Mouse (Mus musculus) embryonic facial prominence, embryonic 10.5 days (tissue): ENCODE measurements at regions not wholly inside any gene's neighbourhood (a gene's known extent, or its start where the extent isn't known, plus 50 kb on each side); places are given as distances from the start of the nearest gene placed in this dataset.

Source experiments
- DNase-seq: peaks from one replicate; pipeline ENCODE4 v3.0.0-alpha.2; 2017; ENCODE audit warnings: low spot score
- H3K27ac ChIP-seq: fragments of 300-500 bp; sonication (generic); replicated peaks from 2 replicates; pipeline ENCODE4 v1.5.1; 2016; ENCODE audit warnings: mild to moderate bottlenecking
- H3K27me3 ChIP-seq: fragments of 300-500 bp; sonication (generic); replicated peaks from 2 replicates; pipeline ENCODE4 v1.6.1; 2016; ENCODE audit warnings: low read depth, mild to moderate bottlenecking; ENCODE audit not compliant: poor library complexity, severe bottlenecking
- H3K36me3 ChIP-seq: fragments of 300-500 bp; sonication (generic); replicated peaks from 2 replicates; pipeline ENCODE4 v1.6.1; 2016; ENCODE audit warnings: mild to moderate bottlenecking, moderate library complexity
- H3K4me1 ChIP-seq: fragments of 300-500 bp; sonication (generic); 2 replicates; pipeline ENCODE4 v1.6.1; 2016
- H3K4me3 ChIP-seq: fragments of 300-500 bp; sonication (generic); 2 replicates; pipeline ENCODE4 v1.5.1; 2016; ENCODE audit warnings: mild to moderate bottlenecking, moderate library complexity
- H3K9me3 ChIP-seq: fragments of 300-500 bp; sonication (generic); 2 replicates; pipeline ENCODE4 v1.6.1; 2016; ENCODE audit warnings: mild to moderate bottlenecking
- WGBS: fragments of 180-500 bp; shearing (Covaris S2); methylation state at CpG from one replicate; pipeline ENCODE4 v1.1.7; 2016; 5-methylcytosine and 5-hydroxymethylcytosine counted together

DNA sequence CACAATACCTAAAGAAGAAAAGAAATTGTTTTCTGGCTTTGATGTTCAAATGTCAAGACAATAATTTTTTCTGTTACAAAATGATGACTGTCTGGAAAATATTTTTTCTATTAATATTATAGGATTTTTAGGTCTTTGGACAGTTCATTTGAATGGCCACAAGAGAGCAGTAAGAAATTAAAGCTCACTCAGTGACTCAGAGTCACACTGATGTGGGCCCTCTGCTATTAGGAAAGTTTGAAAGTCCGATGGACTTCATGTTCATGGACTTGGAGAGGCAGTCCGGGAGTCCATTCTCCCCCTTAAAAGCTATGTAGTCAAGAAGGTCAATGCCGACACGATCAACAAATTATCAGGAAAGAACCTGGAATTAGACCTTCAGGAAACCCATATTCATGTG, 657.0 kb downstream of the Mecom start:
- DNase-seq = no peak
- Histone ChIP-seq H3K36me3 (no peaks in the 10 kb centered on the region), H3K27ac (no peak overlapping the region), H3K4me1 (no peaks in the 10 kb centered on the region), H3K9me3 (no peaks in the 10 kb centered on the region), H3K4me3 (no peak overlapping the region), H3K27me3 (no peaks in the 10 kb centered on the region)
- WGBS = 82% methylated on average over 4 of the region's 4 CpGs

DNA sequence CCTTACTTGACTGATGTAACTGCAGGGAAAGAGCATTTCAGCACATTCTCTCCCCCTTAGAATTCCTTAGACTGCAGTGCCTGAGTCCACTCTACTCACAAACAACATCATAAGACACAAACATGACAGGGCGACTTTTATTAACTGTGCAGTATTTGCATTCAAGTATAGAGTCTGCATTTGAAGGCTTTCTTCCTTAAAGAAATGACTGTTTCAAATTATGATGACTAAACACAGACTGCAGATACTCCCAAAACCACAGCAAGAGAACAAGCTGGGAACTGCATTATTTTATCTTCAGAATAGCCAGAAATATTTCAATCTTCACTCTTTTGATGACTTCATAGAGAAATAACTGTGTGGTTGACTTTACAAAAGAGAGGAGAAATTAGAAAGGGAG, 657.5 kb downstream of the Mecom start:
- H3K27me3 ChIP-seq = no peaks in the 10 kb centered on the region
- no peaks in the 10 kb centered on the region for H3K36me3 ChIP-seq
- no peak overlapping the region for H3K27ac ChIP-seq
- H3K9me3 ChIP-seq = no peaks in the 10 kb centered on the region
- 68% methylated on average over 1 of the region's 1 CpGs for WGBS
- no peaks in the 10 kb centered on the region for H3K4me1 ChIP-seq
- DNase-seq = no peak
- no peak overlapping the region for H3K4me3 ChIP-seq

DNA sequence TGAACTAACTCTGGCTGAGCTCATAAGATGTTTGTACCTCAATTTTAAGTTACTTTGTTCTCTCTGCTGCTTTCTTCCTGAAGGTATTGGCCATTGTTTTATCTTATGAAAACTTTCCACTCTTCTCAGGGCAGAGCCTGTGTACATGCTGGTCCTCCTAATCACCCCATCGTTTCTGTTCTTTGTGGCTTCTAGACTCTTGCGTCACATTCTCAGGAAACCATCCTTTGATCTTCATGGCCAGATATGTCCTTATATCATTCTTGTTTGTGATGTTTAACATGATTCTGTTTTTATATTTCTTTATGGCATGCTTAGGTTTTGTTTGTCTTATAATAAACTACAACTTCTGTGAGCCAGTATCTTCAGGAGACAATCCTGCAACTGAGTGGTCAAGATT, 658.2 kb downstream of the Mecom start:
- no peak overlapping the region for H3K27ac ChIP-seq
- WGBS = 92% methylated on average over 2 of the region's 2 CpGs
- H3K9me3 ChIP-seq = no peaks in the 10 kb centered on the region
- H3K36me3 ChIP-seq = no peaks in the 10 kb centered on the region
- H3K4me1 ChIP-seq = no peaks in the 10 kb centered on the region
- no peak for DNase-seq
- no peak overlapping the region for H3K4me3 ChIP-seq
- H3K27me3 ChIP-seq = no peaks in the 10 kb centered on the region

DNA sequence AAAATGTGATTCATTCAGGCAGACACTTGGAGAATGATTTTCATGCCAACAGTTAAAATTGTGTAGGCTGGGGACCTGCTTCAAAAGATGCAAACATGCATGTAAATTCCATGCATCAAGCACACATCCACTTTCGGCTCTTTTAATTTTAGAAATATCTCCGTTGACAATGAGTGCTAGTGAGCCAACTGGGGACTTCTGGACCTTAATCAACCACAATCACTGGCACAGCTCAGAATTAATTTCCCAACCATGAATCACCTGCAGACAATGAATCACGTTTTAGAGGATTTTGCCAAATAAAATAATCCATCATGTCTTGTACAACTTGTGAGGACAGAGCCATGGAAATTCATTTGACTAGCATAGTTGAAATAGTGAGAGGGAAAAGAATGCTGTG, 667.8 kb downstream of the Mecom start:
- H3K9me3 ChIP-seq = no peaks in the 10 kb centered on the region
- no peaks in the 10 kb centered on the region; the same call in 1 of the 2 replicates for H3K4me1 ChIP-seq
- no peak overlapping the region for H3K27ac ChIP-seq
- H3K4me3 ChIP-seq = no peak overlapping the region
- DNase-seq = no peak
- 77% methylated on average over 3 of the region's 3 CpGs for WGBS
- H3K36me3 ChIP-seq = no peaks in the 10 kb centered on the region
- no peaks in the 10 kb centered on the region for H3K27me3 ChIP-seq

DNA sequence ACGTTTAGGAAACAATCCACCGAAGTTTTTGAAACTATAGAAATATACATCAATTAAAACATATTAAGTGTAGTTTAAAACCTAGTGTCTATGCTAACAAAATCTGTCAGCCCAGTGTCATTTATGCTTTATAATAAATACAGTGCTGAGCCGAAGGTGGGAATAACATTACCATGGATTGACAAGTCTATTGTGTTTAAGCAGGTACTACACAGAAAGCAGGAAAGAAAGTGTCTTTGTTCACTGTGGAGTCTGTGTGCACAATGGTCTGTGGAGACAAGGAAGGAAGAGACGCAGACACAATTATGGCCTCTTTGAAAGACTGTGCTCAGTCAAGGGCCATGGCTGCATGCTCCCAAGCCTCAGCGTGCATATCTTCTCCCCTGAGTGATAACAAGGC, 672.0 kb downstream of the Mecom start:
- H3K27ac ChIP-seq = no peak overlapping the region
- no peak overlapping the region for H3K4me3 ChIP-seq
- no peaks in the 10 kb centered on the region for H3K36me3 ChIP-seq
- WGBS = 78% methylated on average over 5 of the region's 5 CpGs
- no peaks in the 10 kb centered on the region for H3K27me3 ChIP-seq
- DNase-seq = no peak
- no peaks in the 10 kb centered on the region for H3K9me3 ChIP-seq
- H3K4me1 ChIP-seq = no peaks in the 10 kb centered on the region; the same call in 1 of the 2 replicates

DNA sequence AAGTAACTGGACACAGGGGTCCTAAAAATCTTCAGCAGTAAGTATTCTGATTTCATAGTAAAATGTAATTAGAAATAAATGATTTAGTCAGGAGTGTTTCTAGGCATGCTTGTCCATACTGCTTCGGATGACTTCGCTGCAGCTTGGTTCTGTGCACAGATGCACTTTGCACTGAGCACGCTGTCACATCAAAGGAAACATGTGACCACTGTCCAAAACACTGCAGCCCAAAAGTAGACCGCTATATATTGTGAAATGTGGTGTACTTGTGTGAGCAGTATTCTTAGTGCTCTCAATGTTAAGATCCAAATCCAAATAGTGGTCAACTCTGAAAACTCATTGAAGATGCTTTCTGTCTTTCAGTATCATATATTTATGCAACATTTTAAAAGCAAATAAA, 685.4 kb downstream of the Mecom start:
- Histone ChIP-seq H3K36me3 (no peaks in the 10 kb centered on the region), H3K27ac (no peak overlapping the region), H3K9me3 (no peaks in the 10 kb centered on the region), H3K4me1 (no peaks in the 10 kb centered on the region), H3K4me3 (no peak overlapping the region), H3K27me3 (no peaks in the 10 kb centered on the region)
- DNase-seq = no peak
- WGBS = 89% methylated on average over 4 of the region's 4 CpGs

DNA sequence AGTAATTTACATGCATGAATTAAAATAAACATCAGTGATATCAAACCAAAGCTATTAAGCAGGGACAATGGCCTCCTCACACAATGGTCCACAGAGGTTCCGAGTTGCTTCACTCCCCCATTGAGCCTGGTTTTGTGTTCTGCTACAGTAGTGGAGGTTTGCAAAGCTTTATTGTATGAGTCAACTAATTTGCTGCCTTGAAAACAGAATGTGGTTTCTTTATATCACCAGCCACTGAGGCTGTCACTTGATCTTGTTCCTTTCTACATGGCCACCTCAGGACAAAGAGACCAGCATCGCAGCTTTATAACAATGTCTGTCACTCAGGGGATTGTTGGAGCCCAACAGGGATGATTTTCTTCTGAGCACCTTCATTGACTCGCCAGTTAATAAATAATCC, 695.3 kb downstream of the Mecom start:
- Histone ChIP-seq H3K36me3 (no peaks in the 10 kb centered on the region), H3K27me3 (no peaks in the 10 kb centered on the region), H3K4me1 (no peaks in the 10 kb centered on the region), H3K4me3 (no peak overlapping the region), H3K9me3 (no peaks in the 10 kb centered on the region), H3K27ac (no peak overlapping the region)
- DNase-seq = no peak
- 55% methylated on average over 3 of the region's 3 CpGs for whole genome bisulfite sequencing

DNA sequence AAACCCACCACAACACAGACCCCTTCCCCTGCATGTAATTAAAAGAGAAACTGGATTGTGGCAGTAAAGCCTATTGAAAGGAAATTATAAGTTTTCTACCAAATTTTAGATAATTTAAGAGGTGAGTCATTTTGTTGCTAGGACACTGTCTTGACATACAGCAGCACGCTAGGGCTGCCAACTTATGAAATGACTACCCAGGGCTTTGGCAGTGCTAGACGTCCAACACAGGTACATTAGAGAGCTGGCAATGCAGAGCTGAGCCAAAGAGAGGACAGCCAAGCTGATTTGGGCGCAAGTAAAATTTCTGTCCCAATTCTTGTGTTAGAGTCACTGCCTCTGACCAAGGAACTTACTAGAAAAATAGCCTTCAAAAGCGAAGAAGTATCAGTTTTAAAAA, 712.4 kb downstream of the Mecom start:
- DNase-seq = no peak
- no peaks in the 10 kb centered on the region for H3K4me1 ChIP-seq
- no peaks in the 10 kb centered on the region for H3K36me3 ChIP-seq
- no peaks in the 10 kb centered on the region for H3K27me3 ChIP-seq
- 81% methylated on average over 4 of the region's 4 CpGs for WGBS
- H3K9me3 ChIP-seq = no peaks in the 10 kb centered on the region
- H3K4me3 ChIP-seq = no peak overlapping the region
- H3K27ac ChIP-seq = no peak overlapping the region

DNA sequence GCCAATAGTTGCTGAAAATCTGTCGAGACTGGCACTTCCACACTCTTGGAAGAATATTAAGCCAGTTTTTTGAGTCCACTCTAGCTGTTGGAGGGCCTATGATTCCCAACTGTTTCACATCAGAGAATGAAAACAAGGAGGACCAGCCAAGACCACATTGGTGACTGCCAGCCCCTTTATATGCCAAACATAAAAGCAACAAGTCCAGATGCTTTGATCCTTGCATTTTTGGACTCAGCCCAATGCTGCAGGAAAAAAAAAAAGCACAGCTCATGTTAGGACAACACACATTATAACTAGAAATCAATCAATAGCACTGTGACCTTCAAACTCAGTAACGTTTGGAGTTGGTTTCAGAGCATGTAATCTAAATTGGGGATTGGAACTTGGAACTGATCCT, 712.9 kb downstream of the Mecom start:
- no peak overlapping the region for H3K27ac ChIP-seq
- no peaks in the 10 kb centered on the region for H3K4me1 ChIP-seq
- 78% methylated on average over 2 of the region's 2 CpGs for WGBS

DNA sequence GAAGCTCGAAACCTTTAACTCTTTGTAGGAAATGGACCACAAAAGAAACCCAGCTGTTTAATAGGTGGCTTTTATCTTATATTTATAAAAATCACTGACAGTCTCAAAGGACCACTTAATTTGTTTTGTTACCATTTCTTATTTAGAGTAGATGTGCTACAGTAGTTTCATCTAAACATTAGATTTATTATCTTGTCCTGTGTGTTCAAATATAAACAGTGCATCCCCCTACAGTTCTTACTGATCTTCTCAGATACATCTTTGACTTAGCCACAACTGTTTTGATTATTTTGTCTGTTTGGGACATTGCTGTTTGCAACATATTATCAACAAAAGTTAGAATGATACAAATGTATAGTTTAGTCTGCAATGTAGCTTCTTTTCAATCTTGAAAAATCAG, 716.5 kb downstream of the Mecom start:
- no peak overlapping the region for H3K4me3 ChIP-seq
- no peaks in the 10 kb centered on the region for H3K9me3 ChIP-seq
- WGBS = 84% methylated on average over 1 of the region's 1 CpGs
- no peak for DNase-seq
- no peaks in the 10 kb centered on the region for H3K36me3 ChIP-seq
- no peaks in the 10 kb centered on the region for H3K27me3 ChIP-seq
- no peaks in the 10 kb centered on the region for H3K4me1 ChIP-seq
- no peak overlapping the region for H3K27ac ChIP-seq

More for the DNA sequence above, 712.9 kb downstream of the Mecom start:
- Histone ChIP-seq H3K36me3 (no peaks in the 10 kb centered on the region), H3K27me3 (no peaks in the 10 kb centered on the region), H3K9me3 (no peaks in the 10 kb centered on the region), H3K4me3 (no peak overlapping the region)
- DNase-seq = no peak

DNA sequence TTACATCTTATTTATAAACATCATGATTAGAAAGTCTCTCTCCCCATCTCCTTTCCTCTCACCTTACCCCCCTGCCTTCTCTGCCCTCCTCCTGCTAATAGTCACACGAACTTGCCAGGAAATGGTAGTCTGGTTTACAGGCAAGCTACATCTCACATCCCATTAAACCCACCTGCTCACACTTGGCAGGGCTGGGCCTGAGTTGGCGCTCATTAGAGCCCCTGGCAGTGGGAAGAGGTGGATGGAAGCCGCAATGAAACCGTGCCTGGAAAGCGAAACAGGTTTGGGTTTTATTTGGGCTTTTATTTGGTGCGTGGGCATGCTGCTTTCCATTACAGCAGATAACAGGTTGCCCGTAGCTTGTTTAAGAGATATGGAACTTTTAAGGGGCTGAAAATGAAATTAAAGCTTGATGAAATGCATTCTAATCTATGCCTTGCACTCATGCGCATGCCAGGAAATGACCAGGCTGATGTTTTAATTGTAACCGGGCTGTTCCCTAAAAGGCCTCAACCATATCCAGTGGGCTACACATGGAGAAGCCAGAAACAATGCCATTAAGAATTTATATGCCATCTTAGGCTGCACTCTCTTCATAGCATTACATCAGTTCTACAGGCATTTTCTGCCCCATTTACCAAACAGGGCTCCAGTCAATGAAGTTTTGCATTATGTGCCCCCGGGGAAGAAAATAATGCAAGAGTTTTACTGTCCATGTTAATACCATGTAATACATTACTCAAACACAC, 725.0 kb downstream of the Mecom start:
- H3K36me3 ChIP-seq = no peaks in the 10 kb centered on the region
- H3K4me3 ChIP-seq = no peak overlapping the region
- WGBS = 87% methylated on average over 10 of the region's 10 CpGs
- DNase-seq = no peak
- H3K27me3 ChIP-seq = no peaks in the 10 kb centered on the region
- H3K4me1 ChIP-seq = no peaks in the 10 kb centered on the region
- no peak overlapping the region for H3K27ac ChIP-seq
- H3K9me3 ChIP-seq = no peaks in the 10 kb centered on the region

DNA sequence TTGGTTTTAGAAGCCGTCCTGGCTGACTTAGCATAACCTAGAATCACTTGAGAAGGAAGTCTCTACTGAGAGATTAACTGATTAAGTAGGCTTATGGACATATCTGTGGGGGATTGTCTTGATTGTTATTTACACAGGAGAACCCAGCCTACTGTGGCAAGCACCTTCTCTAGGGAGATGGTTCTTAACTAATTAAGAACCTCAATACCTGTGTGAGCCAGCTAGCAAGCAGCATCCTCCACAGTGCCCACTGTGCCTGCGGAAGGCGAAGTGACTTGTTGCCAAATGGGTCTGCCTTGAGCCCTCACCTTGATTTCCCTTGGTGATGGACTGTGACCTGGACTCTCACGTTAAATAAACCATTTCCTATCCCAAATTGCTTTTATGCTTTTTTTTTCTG, 730.8 kb downstream of the Mecom start:
- Histone ChIP-seq H3K27ac (no peak overlapping the region), H3K36me3 (no peaks in the 10 kb centered on the region), H3K27me3 (peaks cover 7% of the 10 kb centered on the region), H3K4me1 (peaks cover 5% of the 10 kb centered on the region; the same call in 1 of the 2 replicates), H3K9me3 (no peaks in the 10 kb centered on the region), H3K4me3 (no peak overlapping the region)
- WGBS = 83% methylated on average over 4 of the region's 4 CpGs
- no peak for DNase-seq

DNA sequence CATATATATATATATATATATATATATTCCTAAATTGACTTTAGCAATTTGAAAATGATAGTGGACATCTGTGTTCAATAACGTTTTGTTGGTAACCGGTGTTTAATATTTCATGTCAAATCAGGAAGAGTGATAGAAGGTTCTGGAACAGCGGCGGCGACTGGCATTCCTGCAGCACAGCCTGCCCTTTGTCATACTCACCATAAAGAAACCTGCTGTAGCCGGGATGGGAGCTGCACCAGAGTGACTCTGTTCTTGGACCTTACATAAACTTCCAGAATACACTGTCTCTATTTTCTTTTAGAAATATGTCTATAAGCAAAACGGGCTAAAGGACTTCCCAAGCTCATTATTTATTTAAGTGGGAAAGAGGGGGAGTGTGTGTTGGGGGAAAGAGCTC, 731.5 kb downstream of the Egfem1 start:
- Histone ChIP-seq H3K4me3 (no peak overlapping the region), H3K9me3 (no peaks in the 10 kb centered on the region), H3K27me3 (peaks cover 11% of the 10 kb centered on the region), H3K27ac (no peak overlapping the region), H3K4me1 (peaks cover 5% of the 10 kb centered on the region; the same call in 1 of the 2 replicates), H3K36me3 (no peaks in the 10 kb centered on the region)
- DNase-seq = no peak
- WGBS = 64% methylated on average over 7 of the region's 7 CpGs
